Mouse (Mus musculus) embryonic facial prominence, embryonic 11.5 days (tissue): ENCODE data around the gene Sfswap. TPM values are rescaled to one million over a fixed set of nuclear protein-coding genes. Genes with fewer than 3 reads are reported as not detected.
A peak's percentile ranks its signal among the peaks of the same experiment; 100 is the strongest.

Experiments
- ATAC-seq: fragments of 200-750 bp; cut with Nextera tagmentation; replicated peaks from 2 replicates; pipeline ENCODE4 v1.8.0; 2017; ENCODE audit warnings: low read depth; ENCODE audit not compliant: insufficient number of reproducible peaks, low FRiP score, low TSS enrichment
- DNase-seq: peaks from one replicate; pipeline ENCODE4 v3.0.0-alpha.2; 2015; ENCODE audit warnings: low spot score
- H3K27ac ChIP-seq: fragments of 300-500 bp; sonication (generic); replicated peaks from 2 replicates; pipeline ENCODE4 v1.5.1; 2014; ENCODE audit warnings: mild to moderate bottlenecking, low read depth, low read length, control low read depth
- H3K27me3 ChIP-seq: fragments of 300-500 bp; sonication (generic); 2 replicates; pipeline ENCODE4 v1.6.1; 2014; ENCODE audit warnings: mild to moderate bottlenecking, low read length, moderate library complexity, mixed read lengths; ENCODE audit not compliant: control insufficient read depth, insufficient read depth
- H3K36me3 ChIP-seq: fragments of 300-500 bp; sonication (generic); replicated peaks from 2 replicates; pipeline ENCODE4 v1.6.1; 2014; ENCODE audit warnings: low read depth, mild to moderate bottlenecking, low read length, moderate library complexity, mixed read lengths; ENCODE audit not compliant: control insufficient read depth, insufficient read depth
- H3K4me1 ChIP-seq: fragments of 300-500 bp; sonication (generic); 2 replicates; pipeline ENCODE4 v1.6.1; 2014; ENCODE audit warnings: low read length, mixed read lengths; ENCODE audit not compliant: control insufficient read depth, insufficient read depth
- H3K4me2 ChIP-seq: fragments of 300-500 bp; sonication (generic); 2 replicates; pipeline ENCODE4 v1.6.1; 2014; ENCODE audit warnings: low read depth, mild to moderate bottlenecking, control low read depth, low read length, moderate library complexity
- H3K4me3 ChIP-seq: fragments of 300-500 bp; sonication (generic); 2 replicates; pipeline ENCODE4 v1.5.1; 2014; ENCODE audit warnings: low read depth, low read length, control low read depth
- H3K9ac ChIP-seq: fragments of 300-500 bp; sonication (generic); replicated peaks from 2 replicates; pipeline ENCODE4 v1.6.1; 2014; ENCODE audit warnings: mild to moderate bottlenecking, control low read depth, low read length
- H3K9me3 ChIP-seq: fragments of 300-500 bp; sonication (generic); replicated peaks from 2 replicates; pipeline ENCODE4 v1.6.1; 2016; ENCODE audit warnings: mild to moderate bottlenecking, low read length, inconsistent platforms, mixed read lengths; ENCODE audit not compliant: control insufficient read depth
- WGBS: fragments of 180-500 bp; shearing (Covaris S2); extraction: QIAGEN DNeasy Blood & Tissue Kit; methylation state at CpG from one replicate; pipeline ENCODE4 v1.1.7; 2014; 5-methylcytosine and 5-hydroxymethylcytosine counted together
- polyA plus RNA-seq: library from polyadenylated mRNA; unstranded; fragments of >200 nt; fragmentation: Nextera tagmentation; extraction: Ambion mirVana; gene quantifications from 2 replicates; pipeline ENCODE4 v1.2.1, GENCODE M21; 2014

Sfswap gene
- polyA plus RNA-seq = 47.7 and 48.1 TPM in 2 replicates

DNA sequence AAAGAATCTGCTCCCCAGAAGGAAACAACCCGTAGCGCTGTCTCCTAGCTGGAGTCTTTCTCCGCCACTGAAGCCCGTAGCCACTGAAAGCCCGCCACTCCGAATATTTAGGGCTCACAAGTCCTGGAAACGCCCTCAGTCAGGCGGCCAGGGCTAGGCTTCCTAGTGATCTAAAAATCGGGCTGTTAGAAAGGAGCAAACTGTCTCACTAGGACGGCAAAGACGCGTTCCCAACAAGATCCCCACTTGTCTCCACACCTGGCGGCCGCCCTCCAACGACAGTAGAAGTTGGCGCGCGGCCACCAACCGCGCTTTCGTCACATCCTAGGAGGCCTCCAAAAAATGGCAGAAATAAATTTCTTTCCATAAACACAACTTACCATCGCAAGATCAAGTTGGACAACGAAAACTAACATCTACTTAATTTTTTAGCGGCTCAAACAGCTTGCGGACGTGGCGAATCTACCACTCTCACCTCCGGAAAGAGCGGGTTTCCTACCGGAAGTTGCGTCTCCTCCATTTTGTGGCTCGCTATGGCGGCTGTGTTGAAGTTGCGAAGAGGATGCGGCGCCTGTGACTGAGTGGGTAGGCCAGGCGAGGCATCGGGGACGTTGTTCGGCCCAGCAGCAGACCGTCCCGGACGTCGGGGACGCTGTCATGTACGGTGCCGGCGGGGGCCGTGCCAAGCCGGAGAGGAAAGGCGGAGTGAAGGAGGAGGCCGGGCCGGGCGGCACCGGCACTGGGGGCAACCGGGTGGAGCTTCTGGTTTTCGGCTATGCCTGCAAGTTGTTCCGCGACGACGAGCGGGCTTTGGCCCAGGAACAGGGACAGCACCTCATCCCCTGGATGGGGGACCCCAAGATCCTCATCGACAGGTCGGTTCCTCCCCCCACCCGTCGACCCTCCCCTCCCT is at the start of gene Sfswap:
TSS of gene Sfswap (plus strand) at position 500 of the 913 bp plus-strand sequence.
- Histone ChIP-seq H3K27me3 (no peaks in the 10 kb centered on the region), H3K9ac (peak within 1 kb of the TSS; percentile 93), H3K27ac (peak within 1 kb of the TSS; percentile 60), H3K4me1 (no peaks in the 10 kb centered on the region), H3K9me3 (no peaks in the 10 kb centered on the region), H3K4me2 (peak within 1 kb of the TSS; percentile 66), H3K4me3 (peak within 1 kb of the TSS; percentile 98), H3K36me3 (no peaks in the 10 kb centered on the region)
- ATAC-seq (peak; percentile 57), DNase-seq (peak; percentile 85)
- under 1% methylated on average over 64 of the region's 66 CpGs for WGBS

DNA sequence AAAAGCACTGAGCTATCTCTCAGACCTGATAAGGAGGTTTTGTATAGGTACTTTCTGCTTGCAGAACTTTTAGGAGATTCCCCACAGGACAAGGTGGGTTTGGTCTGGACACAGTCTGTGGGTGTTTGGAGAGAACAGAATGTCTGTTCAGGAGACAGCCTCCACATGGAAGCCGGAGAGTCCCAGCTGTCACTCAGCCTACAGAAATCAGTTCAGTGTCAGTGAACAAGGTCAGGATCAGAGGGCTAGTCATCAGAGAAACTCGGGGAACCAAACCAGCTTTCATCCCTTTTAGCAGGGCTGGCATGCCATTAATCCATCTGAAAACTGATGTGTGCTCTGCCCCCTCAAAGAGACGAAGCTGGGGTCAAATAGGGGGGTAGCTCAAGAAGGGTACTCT is 48.5 kb upstream of the Sfswap start:
- Histone ChIP-seq H3K36me3 (no peaks in the 10 kb centered on the region), H3K4me2 (no peak overlapping the region), H3K9ac (no peak overlapping the region), H3K4me1 (peaks cover 3% of the 10 kb centered on the region), H3K27me3 (no peaks in the 10 kb centered on the region), H3K4me3 (no peak overlapping the region), H3K27ac (no peak overlapping the region), H3K9me3 (no peaks in the 10 kb centered on the region)
- ATAC-seq = no peak
- 46% methylated on average over 3 of the region's 3 CpGs for WGBS
- DNase-seq = no peak

GRCm38 (mm10) chr5:129454802-129455528 is 46.1 kb upstream of the Sfswap start:
- Histone ChIP-seq H3K4me3 (no peak overlapping the region), H3K27me3 (no peaks in the 10 kb centered on the region), H3K27ac (no peak overlapping the region), H3K9me3 (no peaks in the 10 kb centered on the region), H3K36me3 (no peaks in the 10 kb centered on the region), H3K4me1 (peaks cover 3% of the 10 kb centered on the region), H3K9ac (no peak overlapping the region), H3K4me2 (0 out of 2 replicates have a peak overlapping the region, but pooled peaks have one; percentile 4)
- WGBS = 13% methylated on average over 13 of the region's 13 CpGs
- ATAC-seq (peak; percentile 85), DNase-seq (peak; percentile 94)

DNA sequence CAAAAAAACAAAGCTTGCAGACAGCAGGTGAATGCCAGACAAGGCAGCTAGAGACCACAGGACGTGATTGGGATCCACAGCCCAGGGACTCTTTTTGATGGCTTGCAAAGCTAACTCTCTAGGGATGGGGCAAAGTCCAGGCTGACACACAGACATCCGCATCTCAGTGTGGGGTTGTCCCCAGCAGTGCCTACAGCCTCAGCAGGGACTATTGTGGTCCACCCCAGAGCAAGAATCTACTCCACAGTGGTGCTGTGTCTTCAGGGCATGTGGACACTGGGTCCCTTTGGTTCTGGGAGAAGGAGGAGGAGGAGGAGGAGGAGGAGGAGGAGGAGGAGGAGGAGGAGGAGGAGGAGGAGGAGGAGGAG is 45.5 kb upstream of the Sfswap start:
- WGBS = 23% methylated on average over 2 of the region's 2 CpGs
- no peak overlapping the region for H3K4me3 ChIP-seq

DNA sequence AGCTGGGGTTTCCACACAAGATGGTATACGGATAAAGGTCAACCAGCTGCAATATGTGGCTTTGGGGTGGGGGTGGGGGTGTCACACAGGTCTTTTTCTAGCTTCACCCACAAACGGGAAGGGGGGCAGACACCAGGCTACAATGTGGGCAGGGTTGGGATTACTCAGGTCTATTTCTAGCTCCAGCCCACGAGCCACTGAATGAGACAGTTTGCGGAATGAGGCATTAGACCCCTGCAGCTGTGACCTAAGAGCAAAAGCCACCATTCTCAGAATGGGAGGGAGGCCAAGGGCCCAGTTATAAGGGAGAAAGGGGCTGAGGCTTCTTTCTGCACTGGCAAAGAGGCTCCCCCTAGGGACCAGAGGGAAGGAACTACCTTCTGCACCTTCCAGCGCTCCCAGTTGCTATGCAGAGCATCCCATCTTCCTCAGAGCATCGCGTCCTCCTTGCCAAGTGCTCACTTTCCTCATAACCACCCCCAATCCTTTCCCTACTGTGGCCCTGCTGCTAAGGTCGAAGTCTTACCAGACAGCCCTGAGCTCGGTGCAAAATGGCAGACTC is 44.4 kb upstream of the Sfswap start:
- 44% methylated on average over 9 of the region's 9 CpGs for WGBS
- Histone ChIP-seq H3K27ac (no peak overlapping the region), H3K9me3 (no peaks in the 10 kb centered on the region), H3K4me2 (no peak overlapping the region), H3K36me3 (no peaks in the 10 kb centered on the region), H3K4me1 (peaks cover 3% of the 10 kb centered on the region), H3K9ac (no peak overlapping the region), H3K27me3 (no peaks in the 10 kb centered on the region), H3K4me3 (no peak overlapping the region)
- ATAC-seq (no peak), DNase-seq (no peak)

More for the DNA sequence above, 45.5 kb upstream of the Sfswap start:
- Histone ChIP-seq H3K9ac (no peak overlapping the region), H3K4me2 (no peak overlapping the region), H3K4me1 (peaks cover 3% of the 10 kb centered on the region), H3K9me3 (no peaks in the 10 kb centered on the region), H3K27me3 (no peaks in the 10 kb centered on the region), H3K27ac (no peak overlapping the region), H3K36me3 (no peaks in the 10 kb centered on the region)
- ATAC-seq = peak; percentile 46
- DNase-seq = no peak

DNA sequence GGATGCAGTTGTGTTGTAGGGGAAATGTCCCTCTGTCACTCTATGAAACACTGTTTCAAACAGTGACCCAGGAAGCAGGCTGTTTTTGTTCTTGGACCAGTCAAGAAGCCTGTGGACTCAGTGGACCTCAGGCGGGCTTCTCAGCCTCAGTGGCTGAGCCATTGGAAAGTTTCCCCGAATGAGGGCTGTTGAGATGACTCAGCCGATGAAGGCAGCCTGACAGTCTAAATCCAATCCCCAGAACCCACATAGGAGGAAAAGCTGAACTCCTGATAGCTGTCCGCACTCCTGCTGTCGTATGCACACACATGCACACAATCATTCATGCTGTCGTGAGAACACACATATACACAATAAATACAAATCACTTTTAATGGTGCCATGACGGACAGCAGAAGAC is 42.9 kb upstream of the Sfswap start:
- Histone ChIP-seq H3K9me3 (no peaks in the 10 kb centered on the region), H3K27me3 (no peaks in the 10 kb centered on the region), H3K4me1 (peaks cover 3% of the 10 kb centered on the region), H3K9ac (no peak overlapping the region), H3K4me2 (no peak overlapping the region), H3K27ac (no peak overlapping the region), H3K4me3 (no peak overlapping the region), H3K36me3 (no peaks in the 10 kb centered on the region)
- ATAC-seq (no peak), DNase-seq (no peak)
- WGBS = 63% methylated on average over 7 of the region's 7 CpGs

GRCm38 (mm10) chr5:129458541-129458940 is 42.5 kb upstream of the Sfswap start:
- DNase-seq = no peak
- Histone ChIP-seq H3K4me2 (no peak overlapping the region), H3K9ac (no peak overlapping the region)

More at GRCm38 (mm10) chr5:129458541-129458940, 42.5 kb upstream of the Sfswap start:
- no peak overlapping the region for H3K27ac ChIP-seq
- H3K9me3 ChIP-seq = no peaks in the 10 kb centered on the region
- no peaks in the 10 kb centered on the region for H3K36me3 ChIP-seq
- 62% methylated on average over 3 of the region's 3 CpGs for WGBS
- H3K4me3 ChIP-seq = no peak overlapping the region
- no peak for ATAC-seq
- no peaks in the 10 kb centered on the region for H3K27me3 ChIP-seq
- H3K4me1 ChIP-seq = peaks cover 3% of the 10 kb centered on the region
